Mouse (Mus musculus) gonadal fat pad, adult 2 months (tissue): Measurements from ENCODE around the gene Cnn1. TPM values are rescaled to one million over a fixed set of nuclear protein-coding genes. Genes with fewer than 3 reads are reported as not detected.

ENCODE experiments used
- DNase-seq: peaks from one replicate; pipeline ENCODE4 v3.0.0-alpha.2; 2012; ENCODE audit warnings: low read depth
- polyA plus RNA-seq: library from polyadenylated mRNA; depleted of rRNA; stranded (reverse); fragments of >200 nt; gene quantifications from 2 replicates; pipeline ENCODE4 v1.2.3, GENCODE M21; 2012; rRNA removed

Cnn1 gene
- polyA plus RNA-seq, 1 experiment, result 181 TPM

GRCm38 (mm10) chr9:22157516-22158265, 58.7 kb downstream of the Cnn1 start:
- no peak for DNase-seq

Other genes with a start within 250 kb of the Cnn1 start
- 76.2 and 76.8 TPM in 2 replicates for gene Dock6, start 246.6 kb upstream of the Cnn1 start, polyA plus RNA-seq
- gene Rab3d, start 181.0 kb upstream of the Cnn1 start, polyA plus RNA-seq, result 99.0 and 149 TPM in 2 replicates
- gene Ccdc159, start 171.7 kb upstream of the Cnn1 start, polyA plus RNA-seq, result 7.8 and 8.3 TPM in 2 replicates
- 174 and 269 TPM in 2 replicates for gene Tmem205, start 171.7 kb upstream of the Cnn1 start, polyA plus RNA-seq
- 9.2 and 9.8 TPM in 2 replicates for gene Plppr2, start 162.2 kb upstream of the Cnn1 start, polyA plus RNA-seq
- gene Swsap1, start 143.5 kb upstream of the Cnn1 start, polyA plus RNA-seq, result 6.9 and 10.4 TPM in 2 replicates
- gene Epor, start 135.7 kb upstream of the Cnn1 start, polyA plus RNA-seq, result 5.7 and 6.4 TPM in 2 replicates
- gene Rgl3, start 109.8 kb upstream of the Cnn1 start, polyA plus RNA-seq, result 30.4 and 37.1 TPM in 2 replicates
- gene Ccdc151, start 96.6 kb upstream of the Cnn1 start, polyA plus RNA-seq, result 0.66 and 1.2 TPM in 2 replicates
- 72.1 and 108 TPM in 2 replicates for gene Prkcsh, start 96.4 kb upstream of the Cnn1 start, polyA plus RNA-seq
- gene Elavl3, start 47.2 kb upstream of the Cnn1 start, polyA plus RNA-seq, result 0.05 and 0.20 TPM in 2 replicates
- gene Gm49318, start 28.0 kb upstream of the Cnn1 start, polyA plus RNA-seq, result not detected in 2 replicates
- 12.7 and 15.7 TPM in 2 replicates for gene Zfp653, start 27.8 kb upstream of the Cnn1 start, polyA plus RNA-seq
- gene Ecsit, start 13.8 kb upstream of the Cnn1 start, polyA plus RNA-seq, result 43.8 and 48.3 TPM in 2 replicates
- gene Elof1, start 18.0 kb downstream of the Cnn1 start, polyA plus RNA-seq, result 145 and 171 TPM in 2 replicates
- gene Acp5, start 36.5 kb downstream of the Cnn1 start, polyA plus RNA-seq, result 256 and 495 TPM in 2 replicates
- 96.3 and 128 TPM in 2 replicates for gene Pigyl, start 57.6 kb downstream of the Cnn1 start, polyA plus RNA-seq
- 0.93 and 1.0 TPM in 2 replicates for gene Zfp872, start 88.9 kb downstream of the Cnn1 start, polyA plus RNA-seq
- 21.1 TPM in 2 replicates for gene Zfp809, start 126.5 kb downstream of the Cnn1 start, polyA plus RNA-seq
- 0.26 and 0.30 TPM in 2 replicates for gene Zfp599, start 160.7 kb downstream of the Cnn1 start, polyA plus RNA-seq
- 11.2 and 13.2 TPM in 2 replicates for gene Zfp810, start 208.4 kb downstream of the Cnn1 start, polyA plus RNA-seq